Mouse (Mus musculus): Measurements from ENCODE around the gene Yy1.

- no peak for TF ChIP-seq MAX (IDR thresholded peaks at IDR 0.05)
- TF ChIP-seq CTCF (IDR thresholded peaks at IDR 0.05; ENCODE audit: control insufficient read depth, insufficient read depth, insufficient read length), result no peak
- TF ChIP-seq FOSL1 (IDR thresholded peaks at IDR 0.05; ENCODE audit: insufficient read depth, low read length, poor library complexity, severe bottlenecking), result no peak
These were observed 65.7 kb downstream of the Yy1 start for GRCm38 (mm10) chr12:108858486-108858885.

Data from C2C12 (cell line).